Mouse (Mus musculus) MEL (cell line): ENCODE data around the gene Man1c1.

Source experiments
- MEF2A ChIP-seq: IDR thresholded peaks from 2 replicates; pipeline ENCODE4 v1.6.1; 2014; ENCODE audit warnings: low read depth, mild to moderate bottlenecking, inconsistent platforms, low read length, improper control_type of control experiment; ENCODE audit not compliant: poor library complexity, insufficient replicate concordance, severe bottlenecking; ENCODE audit errors: extremely low read depth
- TAL1 ChIP-seq: IDR thresholded peaks from 2 replicates; pipeline ENCODE4 v1.6.1; 2012; ENCODE audit warnings: mild to moderate bottlenecking, inconsistent platforms, low read length, moderate library complexity, mixed read lengths

- TF ChIP-seq TAL1 (no peak), MEF2A (no peak)
These were observed 44.5 kb downstream of the Man1c1 start for GRCm38 (mm10) chr4:134659354-134660301.
